Mouse (Mus musculus): ENCODE measurements around the gene Myt1. TPM values are rescaled to one million over a fixed set of nuclear protein-coding genes. Genes with fewer than 3 reads are reported as not detected.
A peak's percentile ranks its signal among the peaks of the same experiment; 100 is the strongest.

The Myt1 gene
- polyA plus RNA-seq, 1 experiment from 2014 or later: 1.7 TPM

- Histone ChIP-seq H3K27me3 (replicated peaks; ENCODE audit: control insufficient read depth, insufficient read depth, low read length) (no peaks in the 10 kb centered on the region; the same call in 1 of the 2 replicates), H3K36me3 (ENCODE audit: control insufficient read depth, insufficient read depth, low read length) (no peaks in the 10 kb centered on the region), H3K4me3 (ENCODE audit: low read length) (no peak overlapping the region), H3K4me2 (ENCODE audit: low read depth, low read length) (no peak overlapping the region), H3K9me3 (ENCODE audit: control insufficient read depth, low read length) (no peaks in the 10 kb centered on the region), H3K9ac (ENCODE audit: low read depth, low read length) (no peak overlapping the region), H3K4me1 (ENCODE audit: control insufficient read depth, insufficient read depth, low read length) (no peaks in the 10 kb centered on the region), H3K27ac (ENCODE audit: low read length) (no peak overlapping the region)
- 74% methylated on average over 2 of the region's 2 CpGs for WGBS
- no peak for ATAC-seq
Measured at GRCm38 (mm10) chr2:181829032-181829650, 66.0 kb downstream of the Myt1 start.

GRCm38 (mm10) chr2:181832745-181833144 lies 69.6 kb downstream of the Myt1 start:
- Histone ChIP-seq H3K4me2 (ENCODE audit: low read depth, low read length) (no peak overlapping the region), H3K4me3 (ENCODE audit: low read length) (no peak overlapping the region), H3K9ac (ENCODE audit: low read depth, low read length) (no peak overlapping the region), H3K27me3 (replicated peaks; ENCODE audit: control insufficient read depth, insufficient read depth, low read length) (no peaks in the 10 kb centered on the region; the same call in 1 of the 2 replicates), H3K4me1 (ENCODE audit: control insufficient read depth, insufficient read depth, low read length) (peaks cover 4% of the 10 kb centered on the region; the same call in 1 of the 2 replicates), H3K27ac (ENCODE audit: low read length) (no peak overlapping the region), H3K36me3 (ENCODE audit: control insufficient read depth, insufficient read depth, low read length) (no peaks in the 10 kb centered on the region), H3K9me3 (ENCODE audit: control insufficient read depth, low read length) (no peaks in the 10 kb centered on the region)
- no peak for ATAC-seq
- 84% methylated on average over 2 of the region's 2 CpGs for WGBS

DNA sequence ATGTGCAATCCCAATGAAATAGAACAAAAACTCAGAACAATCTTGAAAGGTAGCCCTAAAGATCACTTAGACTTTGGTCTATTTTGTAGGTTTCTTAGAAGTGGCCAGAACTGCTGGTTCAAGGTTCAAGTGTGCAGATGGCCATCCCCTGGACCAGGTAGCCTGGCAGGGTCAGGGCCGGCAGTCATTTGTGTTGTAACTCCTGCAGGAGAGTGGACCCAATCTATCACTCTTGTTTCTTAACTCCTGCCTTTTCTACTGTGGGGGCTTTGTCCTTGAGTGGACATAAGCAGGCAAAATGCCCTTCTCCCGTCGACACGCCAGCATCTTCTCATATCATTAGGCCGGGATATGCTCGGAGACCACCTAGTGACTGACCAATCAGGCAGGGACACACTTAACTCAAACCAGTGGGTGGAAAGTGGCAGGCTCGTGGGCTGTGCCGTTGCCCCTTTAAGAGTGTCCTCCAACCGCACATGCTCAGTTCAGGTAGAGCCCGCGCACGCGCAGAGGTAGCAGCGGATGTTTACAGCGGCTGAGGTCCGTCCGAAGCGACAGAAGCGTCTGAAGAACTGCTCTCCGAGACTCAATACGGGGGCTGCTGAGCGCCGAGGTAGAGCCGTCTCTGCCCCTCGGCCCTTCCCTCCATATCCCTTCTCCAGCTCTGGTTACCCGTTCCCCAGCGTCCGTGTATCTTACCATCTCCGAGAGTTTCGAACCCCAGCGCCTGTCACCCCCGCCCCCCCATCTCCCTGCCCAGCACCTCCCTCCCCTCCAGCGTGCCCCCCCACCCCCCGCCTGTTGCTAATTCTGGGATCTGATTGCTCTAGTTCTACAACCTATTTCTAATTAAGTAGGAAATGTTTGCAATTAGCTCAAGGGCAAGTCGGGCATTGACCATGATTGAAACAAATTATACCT lies 74.5 kb downstream of the Myt1 start, which contains the start of gene Pcmtd2:
Pcmtd2 (plus strand) TSS at position 483 of the 921 bp plus-strand sequence.
- Histone ChIP-seq H3K4me1 (ENCODE audit: control insufficient read depth, insufficient read depth, low read length) (peaks cover 8% of the 10 kb centered on the region), H3K27me3 (replicated peaks; ENCODE audit: control insufficient read depth, insufficient read depth, low read length) (no peaks in the 10 kb centered on the region; the same call in 1 of the 2 replicates)
- peak; percentile 99 for ATAC-seq

GRCm38 (mm10) chr2:181838293-181838680 lies 75.2 kb downstream of the Myt1 start:
- Histone ChIP-seq H3K9ac (ENCODE audit: low read depth, low read length) (peak overlapping the region; percentile 82), H3K27ac (ENCODE audit: low read length) (no peak overlapping the region), H3K4me2 (ENCODE audit: low read depth, low read length) (peak overlapping the region; percentile 59), H3K9me3 (ENCODE audit: control insufficient read depth, low read length) (no peaks in the 10 kb centered on the region), H3K27me3 (replicated peaks; ENCODE audit: control insufficient read depth, insufficient read depth, low read length) (no peaks in the 10 kb centered on the region), H3K4me1 (ENCODE audit: control insufficient read depth, insufficient read depth, low read length) (peaks cover 8% of the 10 kb centered on the region), H3K36me3 (ENCODE audit: control insufficient read depth, insufficient read depth, low read length) (no peaks in the 10 kb centered on the region), H3K4me3 (ENCODE audit: low read length) (peak overlapping the region; percentile 76)
- ATAC-seq: peak; percentile 21; the same call in 1 of the 2 replicates
- WGBS: 0% methylated on average over 3 of the region's 3 CpGs

More for the DNA sequence above, 74.5 kb downstream of the Myt1 start, which contains the start of gene Pcmtd2:
- H3K36me3 ChIP-seq (ENCODE audit: control insufficient read depth, insufficient read depth, low read length): no peaks in the 10 kb centered on the region
- under 1% methylated on average over 35 of the region's 35 CpGs for WGBS
- peak within 1 kb of the TSS; percentile 76 for H3K4me3 ChIP-seq (ENCODE audit: low read length)
- H3K4me2 ChIP-seq (ENCODE audit: low read depth, low read length): peak within 1 kb of the TSS; percentile 87
- H3K9me3 ChIP-seq (ENCODE audit: control insufficient read depth, low read length): no peaks in the 10 kb centered on the region
- H3K9ac ChIP-seq (ENCODE audit: low read depth, low read length): peak within 1 kb of the TSS; percentile 82
- H3K27ac ChIP-seq (ENCODE audit: low read length): peak within 1 kb of the TSS; percentile 78

DNA sequence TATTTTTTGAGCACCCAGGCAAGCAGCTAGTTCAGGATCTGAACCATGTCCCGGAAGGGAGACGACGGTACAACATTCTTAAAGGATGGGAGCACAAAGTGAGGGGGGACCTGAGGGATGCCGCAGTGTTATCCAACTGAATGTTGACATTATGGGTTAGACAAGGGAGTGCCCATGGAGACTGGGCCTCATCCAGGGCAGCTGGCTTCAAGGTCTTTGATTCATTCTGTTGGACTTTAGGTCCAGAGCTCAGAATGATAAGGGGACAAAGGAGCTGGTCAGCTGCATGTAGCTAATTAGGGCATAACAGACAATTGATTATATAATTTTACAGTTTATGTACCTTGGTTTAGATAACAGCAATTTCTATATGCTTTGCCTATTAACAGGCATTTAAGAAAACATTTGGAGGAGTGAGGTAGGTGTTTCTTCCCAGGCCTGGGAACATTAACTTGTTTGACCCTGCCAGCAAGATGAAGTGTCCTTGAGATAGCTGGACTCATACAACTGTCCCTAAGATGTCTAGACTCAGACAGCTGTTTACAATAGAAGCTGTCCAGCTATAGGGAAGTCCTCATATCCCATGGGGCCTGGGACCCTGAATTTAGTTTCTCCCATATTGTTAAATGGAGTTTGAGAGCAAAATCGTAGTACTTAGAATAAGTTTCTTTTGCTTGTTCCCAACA lies 82.7 kb downstream of the Myt1 start:
- 64% methylated on average over 5 of the region's 5 CpGs for WGBS
- H3K4me1 ChIP-seq (ENCODE audit: control insufficient read depth, insufficient read depth, low read length): no peaks in the 10 kb centered on the region
- H3K27ac ChIP-seq (ENCODE audit: low read length): no peak overlapping the region
- H3K4me2 ChIP-seq (ENCODE audit: low read depth, low read length): no peak overlapping the region
- no peak overlapping the region for H3K4me3 ChIP-seq (ENCODE audit: low read length)
- no peaks in the 10 kb centered on the region for H3K27me3 ChIP-seq (replicated peaks; ENCODE audit: control insufficient read depth, insufficient read depth, low read length)
- no peak overlapping the region for H3K9ac ChIP-seq (ENCODE audit: low read depth, low read length)
- H3K9me3 ChIP-seq (ENCODE audit: control insufficient read depth, low read length): no peaks in the 10 kb centered on the region
- H3K36me3 ChIP-seq (ENCODE audit: control insufficient read depth, insufficient read depth, low read length): 0 out of 2 replicates have a peak, but pooled peaks cover 5% of the 10 kb centered on the region
- ATAC-seq: peak; percentile 89

- under 1% methylated on average over 35 of the region's 35 CpGs for WGBS
- H3K36me3 ChIP-seq (ENCODE audit: control insufficient read depth, insufficient read depth, low read length): no peaks in the 10 kb centered on the region
- H3K27me3 ChIP-seq (replicated peaks; ENCODE audit: control insufficient read depth, insufficient read depth, low read length): no peaks in the 10 kb centered on the region
Measured at GRCm38 (mm10) chr2:181863791-181864535, 100.8 kb downstream of the Myt1 start, which contains the start of gene Polr3k. Gene Polr3k, plus strand, starts transcription at chr2:181864337.

GRCm38 (mm10) chr2:181864536-181864860 lies 101.4 kb downstream of the Myt1 start:
- no peak; the same call in 1 of the 2 replicates for ATAC-seq
- no peaks in the 10 kb centered on the region for H3K36me3 ChIP-seq (ENCODE audit: control insufficient read depth, insufficient read depth, low read length)
- under 1% methylated on average over 22 of the region's 22 CpGs for WGBS
- H3K4me2 ChIP-seq (ENCODE audit: low read depth, low read length): peak overlapping the region; percentile 77
- no peaks in the 10 kb centered on the region for H3K9me3 ChIP-seq (ENCODE audit: control insufficient read depth, low read length)
- H3K4me1 ChIP-seq (ENCODE audit: control insufficient read depth, insufficient read depth, low read length): peaks cover 15% of the 10 kb centered on the region
- peak overlapping the region; percentile 80 for H3K4me3 ChIP-seq (ENCODE audit: low read length)
- H3K9ac ChIP-seq (ENCODE audit: low read depth, low read length): peak overlapping the region; percentile 79
- H3K27ac ChIP-seq (ENCODE audit: low read length): peak overlapping the region; percentile 72
- H3K27me3 ChIP-seq (replicated peaks; ENCODE audit: control insufficient read depth, insufficient read depth, low read length): no peaks in the 10 kb centered on the region

More at GRCm38 (mm10) chr2:181863791-181864535, 100.8 kb downstream of the Myt1 start, which contains the start of gene Polr3k:
- H3K27ac ChIP-seq (ENCODE audit: low read length): peak within 1 kb of the TSS; percentile 72
- peak within 1 kb of the TSS; percentile 80 for H3K4me3 ChIP-seq (ENCODE audit: low read length)
- H3K4me2 ChIP-seq (ENCODE audit: low read depth, low read length): peak within 1 kb of the TSS; percentile 77
- H3K4me1 ChIP-seq (ENCODE audit: control insufficient read depth, insufficient read depth, low read length): peaks cover 15% of the 10 kb centered on the region
- no peaks in the 10 kb centered on the region for H3K9me3 ChIP-seq (ENCODE audit: control insufficient read depth, low read length)
- peak within 1 kb of the TSS; percentile 79 for H3K9ac ChIP-seq (ENCODE audit: low read depth, low read length)
- peak; percentile 100 for ATAC-seq

DNA sequence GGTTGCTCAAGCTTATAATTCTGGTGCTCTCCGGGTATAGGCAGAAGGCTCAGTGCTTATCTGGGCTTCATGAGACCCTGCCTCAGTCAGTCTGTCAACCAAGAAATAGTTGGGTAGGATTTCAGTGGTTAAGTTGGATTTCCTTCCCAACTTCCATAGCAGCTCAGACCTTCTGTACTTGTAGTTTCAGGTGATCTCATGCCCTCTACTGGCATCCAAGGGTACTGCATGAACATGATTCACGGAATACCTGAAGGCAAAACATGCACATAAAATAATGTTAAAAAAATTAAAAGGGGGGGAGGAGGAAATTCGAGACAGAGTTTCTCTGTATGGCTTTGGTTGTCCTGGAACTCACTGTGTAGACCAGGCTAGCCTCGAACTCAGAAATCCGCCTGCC lies 103.8 kb downstream of the Myt1 start:
- Histone ChIP-seq H3K4me1 (ENCODE audit: control insufficient read depth, insufficient read depth, low read length) (peaks cover 15% of the 10 kb centered on the region), H3K9ac (ENCODE audit: low read depth, low read length) (no peak overlapping the region), H3K4me3 (ENCODE audit: low read length) (no peak overlapping the region), H3K4me2 (ENCODE audit: low read depth, low read length) (no peak overlapping the region), H3K9me3 (ENCODE audit: control insufficient read depth, low read length) (no peaks in the 10 kb centered on the region), H3K36me3 (ENCODE audit: control insufficient read depth, insufficient read depth, low read length) (no peaks in the 10 kb centered on the region), H3K27ac (ENCODE audit: low read length) (no peak overlapping the region), H3K27me3 (replicated peaks; ENCODE audit: control insufficient read depth, insufficient read depth, low read length) (no peaks in the 10 kb centered on the region)
- no peak for ATAC-seq
- 56% methylated on average over 5 of the region's 5 CpGs for WGBS

Measured in intestine, embryonic 16.5 days (tissue).